Mouse (Mus musculus) embryonic fibroblast, embryonic 13.5 days (primary cell): Measurements from ENCODE around the gene Hdac8.

Source experiments
- CTCF ChIP-seq: IDR thresholded peaks from 2 replicates; pipeline ENCODE4 v1.5.1; 2011; ENCODE audit warnings: mild to moderate bottlenecking, control low read depth, low read length, moderate library complexity, borderline replicate concordance; ENCODE audit not compliant: insufficient read depth
- POLR2A ChIP-seq: IDR thresholded peaks from 2 replicates; pipeline ENCODE4 v1.6.1; 2011; ENCODE audit warnings: low read depth, mild to moderate bottlenecking, control low read depth, low read length, moderate library complexity

DNA sequence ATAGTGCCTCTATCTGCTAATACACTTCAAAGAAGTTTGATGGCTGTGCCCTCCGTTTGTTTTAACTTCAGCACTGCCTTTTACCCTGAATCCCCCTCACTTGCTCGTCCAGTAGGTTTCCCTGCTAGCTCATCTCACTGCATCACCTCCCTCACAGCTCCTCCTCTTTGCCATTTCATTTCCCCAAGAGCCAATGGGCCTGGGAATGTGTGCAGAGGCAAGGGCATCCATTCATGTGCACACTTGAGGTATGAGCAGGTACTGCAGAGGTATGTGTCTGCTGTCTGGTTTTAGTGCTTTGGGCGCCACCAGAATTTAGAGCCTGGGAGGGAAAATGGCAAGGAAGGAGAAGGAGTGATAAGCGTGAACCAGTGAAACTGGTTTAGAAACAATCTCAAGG lies 199.4 kb downstream of the Hdac8 start:
- TF ChIP-seq CTCF (no peak), POLR2A (no peak)
